Mouse (Mus musculus) thymus, adult 2 months (tissue): Measurements from ENCODE around the gene Casq2.

Source experiments
- CTCF ChIP-seq: fragments of 200-500 bp; IDR thresholded peaks from 2 replicates; pipeline ENCODE4 v1.5.1; 2012; ENCODE audit warnings: mild to moderate bottlenecking, control low read depth, low read length, moderate library complexity, borderline replicate concordance; ENCODE audit not compliant: control insufficient read depth, poor library complexity, insufficient read depth; ENCODE audit errors: extremely low read depth
- POLR2A ChIP-seq: fragments of 200-500 bp; IDR thresholded peaks from 2 replicates; pipeline ENCODE4 v1.6.1; 2012; ENCODE audit warnings: mild to moderate bottlenecking, low read length, control low read depth, moderate library complexity; ENCODE audit not compliant: control insufficient read depth, poor library complexity, insufficient read depth; ENCODE audit errors: extremely low read depth

DNA sequence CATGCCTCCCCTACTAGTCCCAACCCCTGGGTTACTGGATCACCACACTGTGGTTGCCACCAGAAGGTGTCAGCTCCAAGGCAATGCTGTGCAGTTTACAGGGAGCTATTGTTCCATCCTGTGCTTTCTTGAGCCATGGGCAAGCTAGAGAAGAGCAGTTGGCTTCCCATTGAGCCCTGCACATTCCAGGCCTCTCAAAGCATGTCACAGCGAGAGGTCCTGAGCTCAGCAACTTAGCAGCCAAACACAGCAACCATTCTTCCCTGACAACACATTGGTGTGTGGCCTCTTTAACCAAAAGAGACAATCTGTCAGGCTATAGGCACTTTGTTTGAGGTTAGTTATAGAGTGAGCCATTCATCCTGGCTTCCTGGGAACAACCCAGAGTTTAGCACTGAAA, 39.3 kb downstream of the Casq2 start:
- TF ChIP-seq CTCF (no peak), POLR2A (no peak)
